Mouse (Mus musculus): ENCODE measurements around the gene Gm21992.
"Not testable (repeated sequence)": the region's sequence is repeated elsewhere in the genome, so short reads cannot be mapped to it uniquely, and the experiment has no call there.

The Gm21992 gene

GRCm38 (mm10) chr19:4812334-4812949 is 1.0 kb upstream of the Gm21992 start:
- DNase-seq (ENCODE audit: low spot score), result not testable (repeated sequence)

GRCm38 (mm10) chr19:4811909-4812242 is 464 bp upstream of the Gm21992 start:
- no peak for DNase-seq (ENCODE audit: low spot score)

GRCm38 (mm10) chr19:4810746-4811062 is 708 bp downstream of the Gm21992 start:
- DNase-seq (ENCODE audit: low spot score), result no peak

- no peak for DNase-seq (ENCODE audit: low spot score)
These were observed 1.1 kb downstream of the Gm21992 start for GRCm38 (mm10) chr19:4810309-4810708.

- no peak for DNase-seq (ENCODE audit: low spot score)
These were observed 8.1 kb downstream of the Gm21992 start for GRCm38 (mm10) chr19:4803283-4803682.

GRCm38 (mm10) chr19:4802691-4803091 is 8.7 kb downstream of the Gm21992 start:
- no peak for DNase-seq (ENCODE audit: low spot score)

GRCm38 (mm10) chr19:4799083-4799482 is 12.3 kb downstream of the Gm21992 start:
- no peak for DNase-seq (ENCODE audit: low spot score)

GRCm38 (mm10) chr19:4797846-4798245 is 13.6 kb downstream of the Gm21992 start:
- no peak for DNase-seq (ENCODE audit: low spot score)

- DNase-seq (ENCODE audit: low spot score), result no peak
These were observed 15.5 kb downstream of the Gm21992 start for GRCm38 (mm10) chr19:4795929-4796328.

GRCm38 (mm10) chr19:4793831-4794422 is 17.5 kb downstream of the Gm21992 start, which contains the start of gene Rbm4:
Rbm4 (minus strand) TSS chr19:4793901.
- DNase-seq (ENCODE audit: low spot score), result peak; percentile 90

- no peak for DNase-seq (ENCODE audit: low spot score)
These were observed 18.1 kb downstream of the Gm21992 start for GRCm38 (mm10) chr19:4793281-4793830.

GRCm38 (mm10) chr19:4786313-4786712 is 25.1 kb downstream of the Gm21992 start:
- no peak for DNase-seq (ENCODE audit: low spot score)

GRCm38 (mm10) chr19:4785206-4785605 is 26.2 kb downstream of the Gm21992 start:
- no peak for DNase-seq (ENCODE audit: low spot score)

- no peak for DNase-seq (ENCODE audit: low spot score)
These were observed 28.5 kb downstream of the Gm21992 start for GRCm38 (mm10) chr19:4782891-4783290.

- no peak for DNase-seq (ENCODE audit: low spot score)
These were observed 38.6 kb downstream of the Gm21992 start for GRCm38 (mm10) chr19:4772785-4773184.

- no peak for DNase-seq (ENCODE audit: low spot score)
These were observed 43.8 kb downstream of the Gm21992 start for GRCm38 (mm10) chr19:4767507-4768148.

GRCm38 (mm10) chr19:4762876-4763275 is 48.5 kb downstream of the Gm21992 start:
- DNase-seq (ENCODE audit: low spot score), result no peak

- not testable (repeated sequence) for DNase-seq (ENCODE audit: low spot score)
These were observed 50.9 kb downstream of the Gm21992 start for GRCm38 (mm10) chr19:4760544-4760943.

- no peak for DNase-seq (ENCODE audit: low spot score)
These were observed 54.5 kb downstream of the Gm21992 start for GRCm38 (mm10) chr19:4756921-4757320.

GRCm38 (mm10) chr19:4756193-4756911 is 55.1 kb downstream of the Gm21992 start, which contains the start of gene Rbm4b:
Rbm4b (plus strand) TSS chr19:4756497.
- peak; percentile 97 for DNase-seq (ENCODE audit: low spot score)

- DNase-seq (ENCODE audit: low spot score), result peak; percentile 85
These were observed 55.7 kb downstream of the Gm21992 start for GRCm38 (mm10) chr19:4755565-4756192.

GRCm38 (mm10) chr19:4749975-4750374 is 61.4 kb downstream of the Gm21992 start:
- DNase-seq (ENCODE audit: low spot score), result no peak
